Mouse (Mus musculus) limb, embryonic 12.5 days (tissue): ENCODE data around the gene Gigyf2. TPM values are rescaled to one million over a fixed set of nuclear protein-coding genes. Genes with fewer than 3 reads are reported as not detected.
"Not testable (repeated sequence)": the region's sequence is repeated elsewhere in the genome, so short reads cannot be mapped to it uniquely, and the experiment has no call there.

ENCODE experiments used
- ATAC-seq: fragments of 200-750 bp; cut with Nextera tagmentation; 2 replicates; pipeline ENCODE4 v1.8.0; 2017; ENCODE audit warnings: low read depth, moderate TSS enrichment; ENCODE audit not compliant: insufficient number of reproducible peaks, insufficient read depth, low FRiP score, low TSS enrichment
- H3K27ac ChIP-seq: fragments of 300-500 bp; sonication (generic); 2 replicates; pipeline ENCODE4 v1.5.1; 2016; ENCODE audit warnings: mild to moderate bottlenecking, moderate library complexity
- H3K27me3 ChIP-seq: fragments of 300-500 bp; sonication (generic); 2 replicates; pipeline ENCODE4 v1.6.1; 2016; ENCODE audit warnings: mild to moderate bottlenecking, moderate library complexity
- H3K36me3 ChIP-seq: fragments of 300-500 bp; sonication (generic); 2 replicates; pipeline ENCODE4 v1.6.1; 2016; ENCODE audit warnings: mild to moderate bottlenecking, moderate library complexity
- H3K4me1 ChIP-seq: fragments of 300-500 bp; sonication (generic); replicated peaks from 2 replicates; pipeline ENCODE4 v1.6.1; 2016
- H3K4me2 ChIP-seq: fragments of 300-500 bp; sonication (generic); 2 replicates; pipeline ENCODE4 v1.6.1; 2016; ENCODE audit warnings: mild to moderate bottlenecking, moderate library complexity
- H3K4me3 ChIP-seq: fragments of 300-500 bp; sonication (generic); replicated peaks from 2 replicates; pipeline ENCODE4 v1.5.1; 2016; ENCODE audit warnings: mild to moderate bottlenecking
- H3K9ac ChIP-seq: fragments of 300-500 bp; sonication (generic); replicated peaks from 2 replicates; pipeline ENCODE4 v1.6.1; 2016; ENCODE audit warnings: mild to moderate bottlenecking, moderate library complexity
- H3K9me3 ChIP-seq: fragments of 300-500 bp; sonication (generic); 2 replicates; pipeline ENCODE4 v1.6.1; 2016; ENCODE audit warnings: mild to moderate bottlenecking, moderate library complexity
- WGBS: fragments of 180-500 bp; shearing (Covaris S2); methylation state at CpG from one replicate; pipeline ENCODE4 v1.1.7; 2016; 5-methylcytosine and 5-hydroxymethylcytosine counted together
- polyA plus RNA-seq: library from polyadenylated mRNA; unstranded; fragments of >200 nt; fragmentation: Nextera tagmentation; extraction: Ambion mirVana; gene quantifications from 2 replicates; pipeline ENCODE4 v1.2.1, GENCODE M21; 2016

Gigyf2 gene
- polyA plus RNA-seq, 1 experiment from 2014 or later = 57.5 TPM

DNA sequence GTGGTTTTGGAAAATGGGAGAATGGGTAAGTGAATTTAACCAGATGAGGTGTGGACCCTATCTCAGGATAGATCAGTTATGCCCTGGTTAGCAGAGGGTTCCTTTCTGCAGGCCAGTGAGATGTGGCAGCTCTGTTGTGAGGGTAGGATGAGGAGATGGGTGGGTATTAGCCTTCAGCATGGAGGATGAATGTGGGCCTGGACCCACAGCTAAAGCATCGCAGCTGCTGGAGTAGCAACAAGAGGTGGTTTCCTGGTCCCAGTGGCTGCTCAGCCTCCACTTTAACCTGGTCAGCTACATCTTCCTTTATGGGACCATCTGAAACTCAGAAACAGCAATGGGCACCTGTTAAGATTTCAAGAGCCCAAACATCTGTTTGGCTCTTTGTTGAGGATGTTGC, 129.6 kb downstream of the Gigyf2 start:
- 95% methylated on average over 1 of the region's 1 CpGs for WGBS
- H3K4me1 ChIP-seq = no peaks in the 10 kb centered on the region
- no peaks in the 10 kb centered on the region for H3K27me3 ChIP-seq
- no peak for ATAC-seq
- no peak overlapping the region for H3K27ac ChIP-seq
- no peak overlapping the region for H3K9ac ChIP-seq
- no peaks in the 10 kb centered on the region for H3K9me3 ChIP-seq
- no peaks in the 10 kb centered on the region for H3K36me3 ChIP-seq
- no peak overlapping the region for H3K4me2 ChIP-seq
- H3K4me3 ChIP-seq = no peak overlapping the region

DNA sequence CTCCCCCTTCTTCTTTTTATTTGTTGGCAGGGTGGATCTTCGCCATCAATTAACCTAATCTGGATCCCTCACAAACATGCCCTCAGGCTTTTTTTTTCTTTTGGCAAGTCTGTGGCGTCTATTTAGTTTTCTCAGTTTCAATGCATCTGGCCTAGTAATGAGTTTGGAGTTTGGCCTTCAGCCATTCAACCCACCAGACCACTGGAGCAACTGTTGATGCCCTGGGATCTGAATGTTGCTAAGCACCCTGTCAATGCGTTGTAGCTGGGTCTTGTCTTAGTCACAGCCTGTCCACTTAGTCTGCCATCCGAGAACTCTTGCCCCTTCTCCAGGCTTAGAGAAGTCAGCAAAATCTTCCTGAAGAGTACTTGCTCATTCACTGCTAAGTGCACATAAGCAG, 131.2 kb downstream of the Gigyf2 start:
- Histone ChIP-seq H3K27ac (no peak overlapping the region), H3K4me1 (no peaks in the 10 kb centered on the region), H3K4me2 (no peak overlapping the region), H3K9me3 (no peaks in the 10 kb centered on the region), H3K27me3 (no peaks in the 10 kb centered on the region), H3K36me3 (no peaks in the 10 kb centered on the region), H3K4me3 (no peak overlapping the region), H3K9ac (no peak overlapping the region)
- WGBS = 88% methylated on average over 4 of the region's 4 CpGs
- no peak for ATAC-seq

DNA sequence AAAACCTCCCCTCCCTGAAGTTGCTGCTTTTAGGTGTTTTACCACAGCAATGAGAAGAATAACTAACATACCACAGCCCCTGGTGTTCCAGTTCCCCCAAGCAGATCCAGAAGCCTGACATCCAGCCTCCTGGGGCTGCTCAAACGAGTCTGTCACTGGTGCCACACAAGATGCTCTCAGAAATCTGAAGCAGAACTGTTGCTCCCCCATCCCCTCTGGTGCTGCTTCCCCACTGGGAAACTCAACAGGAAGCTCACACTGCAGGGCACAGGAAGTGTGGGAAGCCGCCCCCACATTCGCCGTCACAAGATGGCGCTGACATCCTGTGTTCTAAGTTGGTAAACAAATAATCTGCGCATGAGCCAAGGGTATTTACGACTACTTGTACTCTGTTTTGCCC, 133.1 kb downstream of the Gigyf2 start:
- not testable (repeated sequence) for H3K4me2 ChIP-seq, H3K27me3 ChIP-seq, H3K9ac ChIP-seq, H3K4me1 ChIP-seq, ATAC-seq, H3K4me3 ChIP-seq, H3K9me3 ChIP-seq, H3K36me3 ChIP-seq, H3K27ac ChIP-seq
- 90% methylated on average over 7 of the region's 7 CpGs for WGBS

DNA sequence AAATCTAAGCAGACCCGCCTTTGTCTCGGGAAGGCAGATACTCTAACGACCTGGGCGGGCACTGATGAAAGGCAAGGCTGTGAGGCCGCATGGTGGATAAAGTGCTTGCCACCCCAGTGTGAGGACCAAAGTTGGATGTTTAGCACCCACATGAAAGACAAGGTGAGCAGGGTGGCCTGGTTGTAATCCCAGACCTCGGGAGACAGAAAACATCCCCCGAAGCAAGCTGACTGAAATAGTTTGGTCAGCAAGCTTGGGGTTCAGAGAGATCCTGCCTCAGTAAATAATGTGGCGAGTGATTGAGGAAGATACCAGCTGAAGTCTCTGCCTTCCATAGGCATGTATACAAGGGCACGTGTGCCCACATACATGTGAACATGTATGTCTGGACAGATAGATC, 140.7 kb downstream of the Gigyf2 start:
- Histone ChIP-seq H3K4me3 (no peak overlapping the region), H3K27me3 (peaks cover 5% of the 10 kb centered on the region), H3K4me2 (no peak overlapping the region), H3K9me3 (no peaks in the 10 kb centered on the region), H3K9ac (no peak overlapping the region), H3K36me3 (no peaks in the 10 kb centered on the region), H3K27ac (no peak overlapping the region), H3K4me1 (no peaks in the 10 kb centered on the region)
- 51% methylated on average over 9 of the region's 9 CpGs for WGBS
- no peak for ATAC-seq

DNA sequence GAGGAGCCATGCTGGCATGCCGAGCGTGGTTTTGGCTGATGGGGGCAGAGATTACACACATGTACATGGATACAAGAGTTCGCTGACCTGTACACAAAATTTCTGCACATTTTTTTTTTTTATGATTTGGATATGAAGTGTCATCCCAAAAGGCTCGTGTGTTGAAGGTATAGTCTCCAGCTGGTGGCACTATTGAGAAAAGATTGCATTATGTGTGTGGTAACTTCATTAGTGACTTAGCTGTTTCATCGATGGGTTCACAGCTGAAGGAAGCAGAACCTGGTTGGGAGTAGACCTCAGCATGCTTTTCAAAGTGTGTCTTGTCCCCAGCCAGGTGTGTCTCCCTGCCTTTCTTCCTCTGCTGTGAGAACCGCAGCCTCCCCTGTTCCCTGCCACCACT, 141.5 kb downstream of the Gigyf2 start:
- no peak overlapping the region for H3K27ac ChIP-seq
- H3K9ac ChIP-seq = no peak overlapping the region
- H3K4me3 ChIP-seq = no peak overlapping the region
- no peaks in the 10 kb centered on the region for H3K4me1 ChIP-seq
- ATAC-seq = no peak
- peaks cover 5% of the 10 kb centered on the region for H3K27me3 ChIP-seq
- H3K4me2 ChIP-seq = no peak overlapping the region
- WGBS = 70% methylated on average over 6 of the region's 6 CpGs
- no peaks in the 10 kb centered on the region for H3K9me3 ChIP-seq
- no peaks in the 10 kb centered on the region for H3K36me3 ChIP-seq

DNA sequence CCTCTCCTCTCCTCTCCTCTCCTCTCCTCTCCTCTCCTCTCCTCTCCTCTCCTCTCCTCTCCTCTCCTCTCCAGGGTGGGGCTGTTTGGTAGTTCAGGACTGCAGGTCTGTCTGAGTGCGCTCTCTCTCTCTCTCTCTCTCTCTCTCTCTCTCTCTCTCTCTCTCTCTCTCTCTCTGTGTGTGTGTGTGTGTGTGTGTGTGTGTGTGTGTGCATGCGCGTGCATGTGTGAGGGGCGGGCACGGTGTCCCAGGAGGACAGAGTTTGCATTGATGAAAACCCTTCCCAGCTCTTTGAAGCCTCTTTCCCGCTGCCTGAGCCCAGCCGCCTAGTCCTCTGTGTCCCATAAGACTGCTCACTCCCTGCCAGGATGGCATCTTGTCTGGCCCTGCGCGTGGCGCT, 143.2 kb downstream of the Gigyf2 start, which contains the start of gene Snorc:
TSS of gene Snorc (plus strand) at position 301 of the 400 bp plus-strand sequence.
- not testable (repeated sequence) for H3K27ac ChIP-seq, H3K4me3 ChIP-seq, H3K36me3 ChIP-seq, H3K4me1 ChIP-seq, H3K9ac ChIP-seq, H3K9me3 ChIP-seq, ATAC-seq, H3K4me2 ChIP-seq
- WGBS = 45% methylated on average over 9 of the region's 10 CpGs
- H3K27me3 ChIP-seq = peaks cover 19% of the 10 kb centered on the region

DNA sequence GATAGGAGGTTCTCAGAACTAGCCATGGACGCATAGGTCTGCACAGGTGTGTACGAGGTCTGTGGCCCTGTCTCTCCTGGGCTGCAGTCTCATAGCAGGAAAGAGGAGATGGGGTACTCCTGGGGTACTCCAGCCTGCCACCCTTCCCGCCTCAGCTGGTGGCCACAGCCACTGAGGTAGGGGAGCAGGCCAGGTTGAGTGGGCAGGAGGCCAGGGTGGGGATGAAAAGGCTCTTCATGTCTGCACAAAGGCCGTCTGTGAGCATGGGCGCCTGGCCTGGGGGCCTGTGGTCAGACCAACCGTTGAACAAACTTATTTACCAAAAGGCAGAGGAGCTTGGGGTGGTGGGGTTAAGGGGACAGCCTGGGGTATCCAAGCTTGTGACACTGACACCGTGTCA, 145.1 kb downstream of the Gigyf2 start:
- Histone ChIP-seq H3K9me3 (no peaks in the 10 kb centered on the region), H3K4me1 (peaks cover 11% of the 10 kb centered on the region), H3K9ac (no peak overlapping the region), H3K27ac (no peak overlapping the region), H3K4me3 (no peak overlapping the region), H3K4me2 (no peak overlapping the region), H3K27me3 (peaks cover 37% of the 10 kb centered on the region), H3K36me3 (no peaks in the 10 kb centered on the region)
- no peak for ATAC-seq
- 82% methylated on average over 7 of the region's 7 CpGs for WGBS

DNA sequence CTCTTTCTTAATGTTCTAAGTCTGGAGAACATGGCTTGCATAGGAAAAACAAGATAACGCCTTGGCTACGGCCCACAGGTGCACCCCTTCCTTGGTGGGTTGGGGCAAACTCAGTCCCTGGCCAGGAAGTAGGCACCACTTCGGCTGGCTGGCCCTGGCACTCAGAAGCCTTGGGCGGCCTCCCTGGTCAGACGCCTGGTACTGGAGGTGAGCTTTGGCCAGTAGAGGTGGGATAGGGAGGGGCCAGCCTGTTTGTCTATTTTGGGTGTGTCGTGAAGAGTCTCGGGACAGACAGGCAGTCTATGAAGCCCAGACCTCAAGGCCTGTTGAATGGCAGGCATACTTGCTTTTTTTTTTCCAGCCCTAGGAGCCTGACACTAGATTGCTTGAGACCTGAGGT, 145.8 kb downstream of the Gigyf2 start:
- no peak overlapping the region for H3K27ac ChIP-seq
- 82% methylated on average over 7 of the region's 7 CpGs for WGBS

DNA sequence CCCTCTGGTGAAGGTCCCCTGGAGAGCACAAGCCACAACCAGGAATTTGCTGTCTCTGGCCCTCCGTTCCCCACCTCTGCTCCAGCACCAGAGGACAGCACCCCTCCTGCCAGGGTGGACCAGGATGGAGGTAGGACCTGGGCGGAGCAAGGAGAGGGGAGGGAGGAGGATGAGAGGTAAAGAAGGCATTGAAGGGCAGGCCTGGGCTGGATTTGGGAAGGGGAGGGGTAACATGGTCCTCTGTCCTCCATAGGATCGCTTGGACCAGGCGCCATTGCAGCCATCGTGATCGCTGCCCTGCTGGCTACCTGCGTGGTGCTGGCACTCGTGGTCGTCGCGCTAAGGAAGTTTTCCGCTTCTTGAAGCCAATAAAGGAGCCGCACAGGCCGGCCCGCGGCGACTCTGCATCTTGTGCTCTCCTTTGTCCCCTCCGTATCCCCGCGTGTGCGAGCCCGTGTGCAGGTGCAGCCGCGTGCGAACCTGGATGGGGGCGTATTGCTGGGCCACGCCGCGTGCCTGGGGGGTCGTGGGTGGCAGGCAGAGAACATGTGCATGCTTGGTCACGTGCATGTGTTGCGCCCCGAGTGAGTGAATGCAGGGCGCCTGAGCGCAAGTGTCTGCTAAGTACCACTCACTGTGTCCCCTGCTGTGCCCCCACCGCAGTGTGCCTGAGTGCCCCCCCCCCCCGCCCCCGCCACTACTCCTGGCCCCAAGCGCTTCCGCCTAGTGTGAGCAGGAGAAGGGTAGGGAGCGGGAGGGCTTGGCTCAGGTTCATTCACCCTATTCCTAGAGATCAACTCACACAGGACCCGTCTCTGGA, 148.5 kb downstream of the Gigyf2 start:
- Histone ChIP-seq H3K4me2 (peak overlapping the region; percentile 82), H3K4me1 (peaks cover 11% of the 10 kb centered on the region), H3K9ac (peak overlapping the region; percentile 44), H3K9me3 (no peaks in the 10 kb centered on the region), H3K36me3 (no peaks in the 10 kb centered on the region), H3K27ac (no peak overlapping the region), H3K27me3 (peaks cover 47% of the 10 kb centered on the region), H3K4me3 (peak overlapping the region; percentile 40)
- WGBS = 5% methylated on average over 42 of the region's 42 CpGs
- 0 out of 2 replicates have a peak, but pooled peaks have one; percentile 19 for ATAC-seq

More for the DNA sequence above, 145.8 kb downstream of the Gigyf2 start:
- no peak overlapping the region for H3K9ac ChIP-seq
- no peak for ATAC-seq
- H3K4me3 ChIP-seq = no peak overlapping the region
- no peaks in the 10 kb centered on the region for H3K9me3 ChIP-seq
- peaks cover 44% of the 10 kb centered on the region for H3K27me3 ChIP-seq
- peaks cover 11% of the 10 kb centered on the region for H3K4me1 ChIP-seq
- no peaks in the 10 kb centered on the region for H3K36me3 ChIP-seq
- H3K4me2 ChIP-seq = no peak overlapping the region

DNA sequence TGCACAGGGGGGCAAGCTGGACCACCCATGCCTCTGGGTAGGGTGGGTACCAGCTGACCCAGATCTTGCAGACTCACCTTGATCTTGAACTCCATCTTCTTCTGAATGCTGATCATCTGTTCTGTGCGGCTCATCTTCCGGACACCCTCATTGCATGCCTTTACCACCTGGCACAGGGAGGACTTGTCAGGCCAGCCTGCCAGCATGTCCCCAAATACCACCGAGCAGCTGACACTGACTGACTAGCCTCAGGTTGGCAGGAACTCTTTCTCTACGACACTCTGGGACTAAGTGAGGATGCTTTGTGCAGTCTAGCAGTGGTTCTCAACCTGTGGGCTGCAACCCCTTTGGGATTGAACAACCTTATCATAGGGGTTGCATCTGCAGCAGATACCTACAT, 155.7 kb downstream of the Gigyf2 start:
- WGBS = 79% methylated on average over 4 of the region's 4 CpGs
- Histone ChIP-seq H3K4me2 (no peak overlapping the region), H3K9me3 (no peaks in the 10 kb centered on the region), H3K36me3 (no peaks in the 10 kb centered on the region), H3K27ac (no peak overlapping the region), H3K4me3 (no peak overlapping the region), H3K9ac (no peak overlapping the region), H3K27me3 (peaks cover 6% of the 10 kb centered on the region; the same call in 1 of the 2 replicates), H3K4me1 (0 out of 2 replicates have a peak, but pooled peaks cover 2% of the 10 kb centered on the region)
- ATAC-seq = no peak

DNA sequence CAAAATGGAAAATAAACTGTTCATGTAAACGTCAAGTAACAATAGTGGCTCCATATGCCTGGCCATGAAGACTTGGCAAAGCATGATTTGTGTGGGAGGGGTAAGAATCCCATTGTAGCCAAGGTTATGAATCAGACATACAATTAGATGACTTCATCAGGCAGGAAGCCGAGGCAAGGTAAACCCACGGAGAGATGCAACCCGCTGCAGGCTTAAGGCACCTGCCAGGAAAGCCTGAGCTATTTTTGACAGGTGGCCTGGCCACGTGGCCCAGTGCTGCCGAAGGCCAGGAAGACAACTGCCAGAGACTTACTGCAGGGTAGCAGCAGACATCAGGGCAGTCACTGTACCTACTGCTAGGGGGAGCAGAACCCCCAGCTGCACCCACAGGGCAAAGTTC, 159.6 kb downstream of the Gigyf2 start:
- Histone ChIP-seq H3K4me2 (no peak overlapping the region), H3K9me3 (no peaks in the 10 kb centered on the region), H3K27me3 (no peaks in the 10 kb centered on the region), H3K4me1 (0 out of 2 replicates have a peak, but pooled peaks cover 2% of the 10 kb centered on the region), H3K27ac (no peak overlapping the region), H3K4me3 (no peak overlapping the region), H3K9ac (no peak overlapping the region), H3K36me3 (no peaks in the 10 kb centered on the region)
- 71% methylated on average over 6 of the region's 6 CpGs for WGBS
- no peak for ATAC-seq

DNA sequence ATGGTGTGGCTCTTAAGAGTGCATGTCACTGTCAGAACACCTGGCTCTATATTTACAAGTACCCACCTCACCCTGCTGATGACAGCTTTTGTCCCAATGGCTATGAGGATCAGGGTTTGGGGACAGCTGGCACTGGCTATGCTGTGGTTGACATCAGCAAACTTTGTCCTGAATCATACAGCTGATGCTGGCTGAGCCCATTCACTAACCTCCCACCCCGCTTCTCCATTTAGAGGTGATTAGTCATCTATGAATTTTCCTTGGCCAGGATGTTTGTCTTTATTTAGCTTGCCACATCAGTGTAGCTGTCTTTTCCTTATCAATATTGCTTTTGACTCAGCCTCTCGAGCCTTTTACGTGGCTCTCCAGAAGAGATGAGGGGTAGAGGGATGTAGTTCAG, 165.5 kb downstream of the Gigyf2 start:
- no peaks in the 10 kb centered on the region; the same call in 1 of the 2 replicates for H3K27me3 ChIP-seq
- no peak for ATAC-seq
- 94% methylated on average over 3 of the region's 3 CpGs for whole genome bisulfite sequencing
- H3K4me1 ChIP-seq = no peaks in the 10 kb centered on the region
- no peak overlapping the region for H3K4me2 ChIP-seq
- H3K4me3 ChIP-seq = no peak overlapping the region
- no peak overlapping the region for H3K9ac ChIP-seq
- H3K9me3 ChIP-seq = no peaks in the 10 kb centered on the region
- H3K27ac ChIP-seq = no peak overlapping the region
- H3K36me3 ChIP-seq = no peaks in the 10 kb centered on the region
